Mouse (Mus musculus): ENCODE measurements around the gene Arf3. TPM values are rescaled to one million over a fixed set of nuclear protein-coding genes. Genes with fewer than 3 reads are reported as not detected.
"Not testable (repeated sequence)": the region's sequence is repeated elsewhere in the genome, so short reads cannot be mapped to it uniquely, and the experiment has no call there.

Gene Arf3
- 27.4 to 48.6 TPM (median 30.8 TPM) in 3 replicates for total RNA-seq (2017)

DNA sequence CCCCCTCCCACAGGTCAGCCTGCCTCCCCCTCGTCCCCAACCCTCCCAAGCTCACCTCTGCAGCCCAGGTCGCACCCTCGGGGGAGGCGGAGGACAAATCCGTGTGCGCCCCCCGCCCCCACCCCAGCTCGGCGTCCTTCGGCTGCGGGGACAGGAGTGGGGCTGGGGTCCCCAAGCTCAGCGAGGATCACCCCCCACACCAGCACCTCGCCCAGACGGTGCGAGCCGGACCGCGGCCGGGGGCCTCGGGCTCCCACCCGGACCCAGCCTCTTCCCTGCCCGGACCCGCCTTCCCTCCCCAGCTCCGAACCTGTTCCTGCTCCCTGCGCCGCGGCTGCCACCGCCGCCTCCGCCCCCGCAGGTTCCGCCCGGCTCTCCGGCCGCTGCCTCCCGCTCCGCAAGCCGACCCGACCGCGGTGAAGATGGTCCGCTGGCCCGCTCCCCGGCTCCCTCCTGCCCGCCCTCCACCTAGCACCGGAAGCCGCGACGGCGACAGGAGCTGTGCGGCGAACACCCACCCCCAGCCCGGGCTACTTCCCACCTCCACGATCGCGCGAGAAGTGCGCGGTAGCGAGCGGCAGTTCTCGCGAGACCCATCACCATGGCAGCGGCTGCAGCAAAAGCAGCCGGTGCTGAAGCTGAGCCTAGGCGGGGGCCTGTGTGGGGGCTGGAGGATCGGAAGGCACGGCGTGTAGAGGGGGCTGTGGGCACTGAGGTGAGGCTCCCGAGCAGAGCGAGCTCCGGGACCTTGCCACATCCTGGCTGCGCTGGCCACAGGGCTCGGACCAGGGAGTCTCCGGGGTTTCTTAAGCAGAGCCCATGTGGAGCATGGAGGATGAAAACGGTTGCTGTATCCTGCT lies at the start of gene Arf3:
Gene Arf3, minus strand, starts transcription at position 545 of the 860 bp plus-strand sequence.
- peak; percentile 94 for ATAC-seq (replicated peaks; ENCODE audit: insufficient number of reproducible peaks, low FRiP score, low TSS enrichment, poor library complexity, severe bottlenecking)

DNA sequence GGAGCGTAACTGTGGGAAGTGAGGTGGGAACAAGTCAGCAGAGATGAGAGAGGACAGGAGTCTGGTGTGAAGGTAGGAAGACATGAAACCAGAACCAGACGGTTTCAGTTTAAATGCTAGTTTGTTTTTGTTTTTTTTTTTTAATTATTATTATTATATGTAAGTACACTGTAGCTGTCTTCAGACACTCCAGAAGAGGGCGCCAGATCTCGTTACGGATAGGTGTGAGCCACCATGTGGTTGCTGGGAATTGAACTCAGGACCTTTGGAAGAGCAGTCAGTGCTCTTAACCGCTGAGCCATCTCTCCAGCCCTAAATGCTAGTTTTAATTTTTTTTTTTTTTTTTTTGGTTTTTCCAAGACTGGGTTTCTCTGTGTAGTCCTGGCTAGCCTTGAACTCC lies 47.2 kb upstream of the Arf3 start:
- ATAC-seq (replicated peaks; ENCODE audit: insufficient number of reproducible peaks, low FRiP score, low TSS enrichment, poor library complexity, severe bottlenecking): not testable (repeated sequence)

DNA sequence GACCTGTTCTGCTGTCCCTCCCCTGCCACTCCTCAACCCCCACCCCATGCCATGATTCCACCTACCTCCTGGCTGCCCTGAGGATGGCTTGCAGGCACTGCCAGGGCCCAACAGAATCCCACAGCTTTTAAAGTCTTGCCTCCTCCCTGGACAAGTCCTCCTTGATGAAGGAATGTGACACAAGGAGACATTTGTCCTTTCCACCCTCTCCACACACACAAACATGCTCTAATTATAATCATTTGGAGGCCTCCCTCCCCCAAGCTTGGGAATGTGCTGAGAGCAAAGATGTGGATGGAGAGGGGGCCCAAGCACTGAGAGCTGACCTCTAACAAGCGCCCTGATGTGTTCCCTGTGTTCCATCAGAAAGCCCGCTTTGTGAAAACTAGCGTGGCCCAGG lies 46.4 kb upstream of the Arf3 start, which contains the start of gene Ddn:
Gene Ddn, minus strand, starts transcription at position 101 of the 400 bp plus-strand sequence.
- ATAC-seq (replicated peaks; ENCODE audit: insufficient number of reproducible peaks, low FRiP score, low TSS enrichment, poor library complexity, severe bottlenecking): no peak

DNA sequence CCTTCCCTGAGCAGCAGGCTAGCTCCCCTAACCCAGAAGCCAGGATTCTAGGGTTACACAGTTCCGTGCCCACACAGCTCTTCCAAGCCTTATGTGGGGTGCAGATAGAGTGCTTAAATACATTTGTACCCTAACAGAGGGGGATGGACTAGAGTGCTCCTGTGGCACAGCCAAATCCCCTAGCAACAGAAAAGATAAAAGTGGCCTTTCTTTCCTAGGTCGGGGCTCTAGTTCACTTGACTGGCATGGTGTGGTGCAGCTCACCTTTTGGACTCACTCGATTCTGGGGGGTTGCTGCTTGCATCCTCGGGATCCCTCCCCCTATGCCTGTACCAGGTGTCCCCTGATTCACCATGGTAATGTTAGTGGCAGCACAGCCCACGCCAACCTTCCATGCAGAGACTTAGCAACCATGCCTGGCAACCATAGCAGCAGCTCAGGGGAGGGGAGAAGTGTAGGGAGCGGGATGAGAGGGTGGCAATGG lies 45.7 kb upstream of the Arf3 start:
- ATAC-seq (replicated peaks; ENCODE audit: insufficient number of reproducible peaks, low FRiP score, low TSS enrichment, poor library complexity, severe bottlenecking): no peak

DNA sequence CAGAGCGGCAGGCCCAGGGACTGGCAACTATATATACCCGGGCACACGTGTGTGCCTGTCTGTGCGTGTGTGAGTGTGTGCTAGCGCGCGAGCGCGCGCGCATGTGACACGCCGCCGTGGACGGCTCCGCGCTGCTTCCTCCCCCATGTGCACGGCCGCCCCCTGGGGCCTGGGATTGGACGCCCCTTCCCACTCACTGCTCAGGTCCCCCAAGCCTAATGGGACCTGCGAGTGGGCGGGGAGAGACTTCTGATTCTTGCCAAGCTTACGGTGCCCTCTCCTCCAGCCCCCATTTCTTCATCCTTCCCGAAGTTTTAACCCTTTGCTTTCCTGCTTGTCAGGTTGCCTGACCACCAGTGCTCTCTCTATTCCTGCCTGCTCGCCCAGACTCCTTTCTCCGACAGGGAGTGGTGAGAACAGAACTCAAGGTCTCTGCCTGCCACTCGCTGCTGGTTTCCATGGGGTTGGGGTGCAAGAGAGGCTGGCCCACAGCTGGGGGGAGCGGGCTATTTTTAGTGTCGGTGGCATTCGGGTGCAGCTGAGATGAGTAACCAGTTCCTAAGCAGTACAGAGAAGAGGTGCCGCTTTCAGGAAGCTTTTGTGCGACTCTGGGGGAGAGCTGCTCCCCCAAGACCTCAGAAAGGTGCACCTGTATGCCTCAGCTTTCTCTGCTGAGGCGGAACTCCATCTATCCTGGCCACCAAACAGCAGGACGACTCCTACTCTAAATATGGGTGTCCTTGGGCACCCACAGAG lies 45.1 kb upstream of the Arf3 start:
- ATAC-seq (replicated peaks; ENCODE audit: insufficient number of reproducible peaks, low FRiP score, low TSS enrichment, poor library complexity, severe bottlenecking): no peak

DNA sequence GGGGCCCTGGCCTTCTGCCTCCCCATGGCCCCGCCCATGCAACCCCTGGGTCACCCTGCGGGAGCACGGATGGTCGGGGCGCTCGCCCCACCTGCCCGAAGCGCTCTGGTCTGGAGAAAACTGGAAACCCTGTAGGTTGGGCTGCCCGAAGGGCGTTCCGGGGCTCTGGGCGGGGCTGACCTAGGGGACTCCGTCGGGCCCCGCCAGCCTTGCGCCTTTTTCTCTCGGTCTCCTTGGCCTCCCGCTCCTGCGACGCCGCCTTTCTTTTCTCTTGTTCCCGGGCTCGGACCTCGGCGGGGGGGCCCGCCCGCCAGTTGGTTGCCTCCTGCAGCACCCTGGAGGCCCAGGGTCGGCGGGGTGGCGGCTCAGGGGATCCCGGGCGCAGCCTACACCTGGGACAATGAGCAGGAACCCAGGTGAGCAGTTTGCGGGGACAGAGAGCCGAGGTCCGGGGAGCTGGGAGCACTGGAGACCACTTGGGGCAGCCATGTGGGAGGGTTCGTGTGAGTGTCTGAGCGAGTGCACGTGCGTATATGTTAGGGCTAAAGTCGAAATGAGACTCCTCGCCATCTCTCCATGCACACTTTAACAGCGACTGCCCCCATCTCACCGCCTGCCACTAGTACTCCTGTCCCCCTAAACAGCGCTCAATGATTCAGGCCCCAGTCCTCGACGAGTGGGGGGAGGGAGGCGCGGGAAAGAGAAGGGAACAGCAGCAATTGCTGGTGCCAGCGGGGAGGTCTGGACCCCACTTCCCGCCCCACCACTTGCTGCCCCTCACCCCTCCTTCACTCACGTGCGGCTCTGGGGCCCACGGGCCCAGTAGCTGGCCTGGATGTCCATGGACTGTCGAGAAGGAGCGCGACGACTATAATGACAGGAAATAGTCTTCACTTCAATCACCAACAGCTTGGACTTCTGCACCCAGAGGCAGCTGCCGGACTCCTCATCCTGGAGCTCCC lies 44.1 kb upstream of the Arf3 start:
- no peak for ATAC-seq (replicated peaks; ENCODE audit: insufficient number of reproducible peaks, low FRiP score, low TSS enrichment, poor library complexity, severe bottlenecking)

DNA sequence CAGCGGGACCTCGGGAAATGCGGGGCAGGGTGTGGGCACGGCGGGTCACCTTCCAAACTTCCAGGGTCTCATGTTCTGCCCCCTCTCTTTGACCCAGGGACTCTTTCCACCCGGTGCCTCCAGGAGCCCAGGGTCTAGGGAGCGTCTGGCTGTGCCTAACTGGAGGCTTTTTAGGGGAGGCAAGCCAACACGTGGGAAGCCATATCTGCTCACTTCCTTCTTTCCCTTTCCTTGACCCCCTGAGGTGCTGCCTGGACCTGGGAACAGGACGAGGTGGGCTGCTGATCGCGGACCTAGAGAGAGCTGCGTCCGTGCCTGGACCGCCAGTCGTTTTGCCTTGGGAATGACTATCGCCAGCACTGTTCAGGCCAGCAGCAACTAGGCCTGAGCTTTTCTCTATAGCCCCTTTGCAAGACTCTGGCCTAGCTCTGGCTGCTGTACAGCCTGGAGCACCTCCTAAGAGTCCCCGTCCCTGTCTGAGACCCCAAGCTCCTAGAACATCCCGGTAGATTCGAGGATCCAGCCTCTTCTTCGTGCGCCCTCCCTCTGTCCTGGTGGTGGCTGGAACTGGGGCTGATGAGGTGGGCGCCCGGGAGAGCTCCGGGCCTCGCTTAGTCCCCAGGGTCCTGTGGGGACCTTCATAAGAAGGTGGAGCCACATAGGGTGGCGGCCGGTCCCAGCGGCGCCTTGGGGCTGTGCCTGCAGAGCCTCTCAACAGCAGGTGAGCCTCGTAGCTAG lies 43.2 kb upstream of the Arf3 start:
- no peak for ATAC-seq (replicated peaks; ENCODE audit: insufficient number of reproducible peaks, low FRiP score, low TSS enrichment, poor library complexity, severe bottlenecking)

DNA sequence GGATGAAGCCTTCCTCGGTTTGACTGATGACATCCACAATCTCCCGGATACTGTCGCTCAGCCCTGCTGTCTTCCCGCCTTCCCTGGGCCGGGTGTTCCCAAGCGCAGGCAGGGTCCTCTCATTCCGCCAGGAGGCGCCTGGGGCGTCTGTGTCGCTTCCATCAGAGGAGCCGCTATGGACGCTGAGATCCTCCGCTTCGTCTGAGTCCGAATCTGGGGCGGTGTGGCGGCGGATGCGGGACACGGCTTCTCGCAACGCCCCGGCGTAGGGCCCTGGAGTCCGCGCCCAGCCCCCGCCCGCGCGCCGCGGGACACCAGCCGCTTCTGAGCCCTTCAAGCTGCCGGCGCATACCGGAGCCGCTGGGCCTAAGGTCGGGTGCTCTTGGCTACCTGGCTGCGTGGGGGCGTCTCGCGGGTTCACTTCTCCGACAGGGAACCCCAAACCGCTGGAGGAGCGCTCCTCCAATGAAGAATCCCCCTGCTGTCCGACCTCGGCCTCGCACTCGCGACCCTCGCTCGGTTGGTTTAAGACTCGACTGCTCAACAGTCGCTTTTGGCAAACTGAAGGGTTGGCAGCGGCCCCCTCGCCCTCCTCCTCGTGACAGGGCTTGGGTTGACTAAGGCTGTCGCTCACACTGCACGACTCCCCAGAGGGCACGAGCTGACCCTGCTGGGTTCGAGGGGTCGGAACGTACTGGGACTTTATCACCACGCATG lies 42.5 kb upstream of the Arf3 start:
- no peak for ATAC-seq (replicated peaks; ENCODE audit: insufficient number of reproducible peaks, low FRiP score, low TSS enrichment, poor library complexity, severe bottlenecking)

DNA sequence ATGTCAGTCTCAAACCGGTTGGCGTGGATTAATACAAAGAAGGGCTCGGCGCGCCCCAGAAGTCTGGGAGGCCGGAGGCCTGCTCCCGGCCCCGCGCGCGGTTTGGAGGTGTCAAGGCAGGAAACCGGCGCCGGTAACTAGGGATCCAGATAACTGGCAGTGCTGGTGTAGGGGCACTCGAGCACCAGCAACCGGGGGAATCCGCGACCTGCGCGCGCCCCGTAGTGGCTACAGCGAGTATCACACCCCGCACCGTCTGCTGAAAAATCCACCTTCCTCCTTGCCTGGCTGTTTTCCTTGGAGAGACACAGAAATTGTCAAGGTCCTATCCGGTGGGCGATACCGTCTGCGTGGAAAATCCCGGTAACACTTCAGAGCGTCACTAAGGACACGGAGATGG lies 41.0 kb upstream of the Arf3 start:
- peak; percentile 37 for ATAC-seq (replicated peaks; ENCODE audit: insufficient number of reproducible peaks, low FRiP score, low TSS enrichment, poor library complexity, severe bottlenecking)

DNA sequence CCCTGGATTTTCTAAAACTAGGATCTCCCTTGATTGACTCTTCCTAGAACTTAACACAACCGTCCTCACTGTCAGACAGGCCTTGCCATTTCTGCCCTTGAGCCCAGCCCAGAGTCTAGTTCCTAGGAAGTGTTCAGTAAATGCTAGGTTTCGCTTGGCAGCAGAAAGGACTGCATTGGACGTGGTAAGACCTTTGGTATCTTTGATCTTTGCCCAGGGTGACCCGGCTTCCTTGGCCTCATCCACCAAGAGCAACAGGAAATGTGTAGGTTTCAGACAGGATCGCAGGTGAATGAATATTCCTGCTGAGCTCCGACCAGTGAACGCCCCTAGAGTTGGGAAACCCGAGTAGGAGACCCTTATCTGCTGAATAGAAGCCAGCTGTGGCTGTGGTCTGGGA lies 39.9 kb upstream of the Arf3 start:
- no peak for ATAC-seq (replicated peaks; ENCODE audit: insufficient number of reproducible peaks, low FRiP score, low TSS enrichment, poor library complexity, severe bottlenecking)

DNA sequence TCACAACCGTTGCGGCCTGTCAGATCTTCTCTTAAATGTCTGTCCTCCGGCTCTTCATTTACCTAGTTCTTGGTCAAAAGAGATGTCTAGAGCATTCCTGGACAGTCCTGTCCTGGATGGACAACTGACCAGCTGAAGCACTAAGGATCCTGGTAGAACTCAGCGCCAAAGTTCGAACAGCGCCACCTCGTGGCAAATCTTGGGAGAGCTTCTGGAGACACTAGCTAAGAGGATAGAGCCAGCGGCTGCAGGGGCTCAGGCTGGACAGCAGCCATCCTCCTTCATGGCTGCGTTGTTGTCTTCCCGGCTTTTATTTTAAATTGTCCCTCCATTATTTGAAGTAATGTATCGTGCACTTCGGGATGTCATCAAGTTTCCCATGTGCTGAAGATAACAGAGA lies 36.4 kb upstream of the Arf3 start:
- ATAC-seq (replicated peaks; ENCODE audit: insufficient number of reproducible peaks, low FRiP score, low TSS enrichment, poor library complexity, severe bottlenecking): peak; percentile 61; the same call in 1 of the 2 replicates

DNA sequence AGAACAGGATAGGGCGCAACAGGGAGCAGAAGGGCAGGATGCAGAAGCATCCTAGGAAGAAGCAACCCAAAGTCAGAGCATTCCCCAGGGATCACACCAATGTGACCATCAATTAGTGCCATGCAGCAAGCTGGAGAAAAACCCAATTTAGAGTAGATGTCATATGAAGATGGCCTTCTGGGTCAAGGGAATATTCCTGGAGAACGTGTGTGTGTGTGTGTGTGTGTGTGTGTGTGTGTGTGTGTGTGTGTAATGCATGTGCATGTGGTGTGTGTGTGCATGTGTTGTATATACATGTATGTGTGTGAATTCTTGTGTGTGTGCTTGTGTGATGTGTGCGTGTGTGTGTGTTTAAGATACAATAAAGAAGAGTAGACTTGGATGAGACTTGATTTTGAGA lies 35.9 kb upstream of the Arf3 start:
- ATAC-seq (replicated peaks; ENCODE audit: insufficient number of reproducible peaks, low FRiP score, low TSS enrichment, poor library complexity, severe bottlenecking): no peak

DNA sequence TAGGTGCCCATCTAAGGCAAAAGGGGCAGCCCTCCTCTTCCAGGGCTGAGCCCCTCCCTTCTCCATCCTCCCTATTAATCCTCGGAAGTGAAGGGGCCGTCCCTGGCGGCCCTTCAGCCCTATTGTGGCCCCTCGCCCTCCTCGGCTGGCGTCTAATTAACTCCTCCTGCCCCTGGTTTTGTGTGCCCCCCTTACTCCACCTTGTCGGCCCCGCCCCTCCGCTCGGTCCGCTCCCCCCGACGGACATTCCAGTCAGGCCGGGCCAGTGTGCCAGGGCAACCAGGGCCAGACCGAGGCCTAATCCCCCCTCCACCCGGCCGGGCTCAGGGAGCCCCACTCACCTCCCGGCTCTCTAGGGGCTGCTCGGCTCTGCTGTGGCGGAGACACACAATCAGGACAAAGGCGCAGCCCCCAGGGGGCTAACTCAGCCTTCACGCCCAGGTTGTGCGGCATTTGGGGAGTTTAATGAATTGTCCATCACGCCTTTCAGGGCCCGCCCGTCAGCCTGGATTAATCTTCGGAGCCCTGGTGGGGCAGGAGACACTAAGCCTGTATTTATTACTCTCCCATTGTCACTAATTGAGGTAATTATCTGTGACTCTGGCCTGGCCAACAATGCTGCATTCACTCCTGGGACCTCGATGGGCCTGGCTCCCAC lies 35.0 kb upstream of the Arf3 start:
- ATAC-seq (replicated peaks; ENCODE audit: insufficient number of reproducible peaks, low FRiP score, low TSS enrichment, poor library complexity, severe bottlenecking): no peak

DNA sequence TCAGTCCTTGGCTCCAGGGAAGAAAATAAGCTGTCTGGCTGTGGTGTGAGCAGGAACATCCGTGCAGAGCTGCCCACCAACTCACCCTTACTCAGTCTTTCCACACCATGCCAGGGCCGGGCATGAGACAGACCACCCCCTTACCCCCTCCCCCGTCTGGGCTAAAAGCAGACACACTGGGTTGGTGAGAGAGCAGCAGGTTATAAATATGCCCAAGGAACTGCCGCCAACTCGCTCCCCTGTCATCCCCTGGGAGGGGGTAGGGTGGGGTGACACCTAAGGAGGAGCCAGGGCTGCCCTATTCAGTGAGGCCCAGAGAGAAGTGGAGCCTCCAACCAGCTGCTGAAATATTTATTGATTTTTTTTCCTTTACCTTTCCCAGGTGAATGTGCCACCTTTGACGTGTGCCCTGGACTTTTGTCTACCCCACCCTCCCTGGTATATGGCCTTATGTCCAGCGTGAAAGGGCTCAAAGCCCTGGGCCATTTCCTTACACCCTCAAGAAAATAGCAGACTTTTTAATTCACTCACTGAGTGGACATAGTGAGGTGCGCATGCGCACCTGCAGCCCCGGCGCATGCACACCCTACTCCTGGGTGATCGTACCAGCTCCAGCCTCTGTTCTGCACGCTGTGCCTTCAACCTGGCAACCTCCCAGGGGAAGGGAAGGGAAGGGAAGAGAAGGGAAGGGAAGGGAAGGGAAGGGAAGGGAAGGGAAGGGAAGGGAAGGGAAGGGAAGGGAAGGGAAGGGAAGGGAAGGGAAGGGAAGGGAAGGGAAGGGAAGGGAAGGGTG lies 34.0 kb upstream of the Arf3 start:
- ATAC-seq (replicated peaks; ENCODE audit: insufficient number of reproducible peaks, low FRiP score, low TSS enrichment, poor library complexity, severe bottlenecking): no peak

DNA sequence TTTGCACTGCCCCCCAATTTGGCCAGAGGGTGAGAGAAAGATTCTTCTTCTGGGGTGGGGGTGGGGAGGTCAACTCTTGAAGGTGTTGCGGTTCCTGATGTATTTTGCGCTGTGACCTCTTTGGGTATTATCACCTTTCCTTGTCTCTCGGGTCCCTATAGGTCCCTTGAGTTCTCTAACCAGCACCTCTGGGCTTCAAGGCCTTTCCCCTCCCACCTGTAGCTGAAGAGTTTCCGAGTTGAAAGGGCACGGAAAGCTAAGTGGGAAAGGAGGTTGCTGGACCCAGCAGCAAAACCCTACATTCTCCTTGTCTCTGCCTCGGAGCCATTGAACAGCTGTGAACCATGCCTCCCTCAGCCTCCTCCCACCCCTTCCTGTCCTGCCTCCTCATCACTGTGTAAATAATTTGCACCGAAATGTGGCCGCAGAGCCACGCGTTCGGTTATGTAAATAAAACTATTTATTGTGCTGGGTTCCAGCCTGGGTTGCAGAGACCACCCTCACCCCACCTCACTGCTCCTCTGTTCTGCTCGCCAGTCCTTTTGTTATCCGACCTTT lies 30.2 kb upstream of the Arf3 start:
- no peak for ATAC-seq (replicated peaks; ENCODE audit: insufficient number of reproducible peaks, low FRiP score, low TSS enrichment, poor library complexity, severe bottlenecking)
